Mouse (Mus musculus) v-Abl transformed pro-B cells (cell line): Measurements from ENCODE around the gene Cacna1c.

Experiments
- in situ Hi-C, 2 experiments: fragments of 400-800 bp; cut with MboI; formaldehyde crosslinking; loops; one replicate each; pipeline ENCODE4 v1.15.1; 2025; ENCODE audit not compliant: unreplicated experiment in 2 of 2

Cacna1c gene

DNA sequence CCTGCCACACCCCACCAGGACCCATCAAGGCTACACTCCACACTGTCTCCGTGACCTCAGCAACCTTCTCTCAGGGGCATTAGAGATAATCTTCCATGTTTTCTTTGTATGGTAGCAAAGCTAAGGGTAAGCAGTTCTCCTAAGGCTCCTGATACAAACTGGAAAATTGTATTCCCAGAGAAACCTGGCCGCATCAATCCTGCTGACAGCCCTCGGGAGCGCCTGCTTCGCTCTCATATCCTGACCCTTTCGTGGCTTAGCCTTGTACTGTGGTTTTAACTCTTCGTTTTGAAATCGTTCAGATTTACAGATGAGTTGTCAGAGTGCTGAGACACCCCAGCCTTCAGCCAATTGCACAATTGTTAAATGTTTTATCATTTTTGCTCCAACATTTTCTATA is 309.2 kb downstream of the Cacna1c start:
- in situ Hi-C loops, result no loop called here

- in situ Hi-C loops, result no loop called here
Observed at GRCm38 (mm10) chr6:118884961-118885360, 311.3 kb downstream of the Cacna1c start.

DNA sequence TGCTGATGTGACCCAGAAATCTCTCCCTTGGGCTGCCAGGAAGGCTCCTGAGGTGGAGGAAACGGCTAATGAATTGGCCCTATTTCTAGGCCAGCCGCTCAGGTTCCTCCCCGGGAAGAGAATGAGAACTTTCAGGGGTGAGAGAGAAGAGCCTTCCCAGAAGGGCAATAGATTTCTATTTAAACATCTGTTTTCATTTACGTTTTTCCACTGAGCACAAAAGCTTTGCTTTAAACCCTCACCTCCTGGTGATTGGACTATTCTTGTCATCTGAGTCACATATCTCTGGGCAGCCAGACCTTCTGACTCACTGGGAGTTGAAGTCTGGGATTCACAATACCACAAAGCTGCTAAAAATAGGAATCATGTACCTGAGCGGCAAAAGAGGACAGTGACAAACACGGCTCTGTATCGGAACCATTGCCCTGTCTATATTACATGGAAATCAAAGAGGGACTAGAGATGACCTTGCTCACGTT is 312.1 kb downstream of the Cacna1c start:
- in situ Hi-C loops, result no loop called here

GRCm38 (mm10) chr6:118876204-118876603 is 320.0 kb downstream of the Cacna1c start:
- in situ Hi-C loops, result no loop called here

DNA sequence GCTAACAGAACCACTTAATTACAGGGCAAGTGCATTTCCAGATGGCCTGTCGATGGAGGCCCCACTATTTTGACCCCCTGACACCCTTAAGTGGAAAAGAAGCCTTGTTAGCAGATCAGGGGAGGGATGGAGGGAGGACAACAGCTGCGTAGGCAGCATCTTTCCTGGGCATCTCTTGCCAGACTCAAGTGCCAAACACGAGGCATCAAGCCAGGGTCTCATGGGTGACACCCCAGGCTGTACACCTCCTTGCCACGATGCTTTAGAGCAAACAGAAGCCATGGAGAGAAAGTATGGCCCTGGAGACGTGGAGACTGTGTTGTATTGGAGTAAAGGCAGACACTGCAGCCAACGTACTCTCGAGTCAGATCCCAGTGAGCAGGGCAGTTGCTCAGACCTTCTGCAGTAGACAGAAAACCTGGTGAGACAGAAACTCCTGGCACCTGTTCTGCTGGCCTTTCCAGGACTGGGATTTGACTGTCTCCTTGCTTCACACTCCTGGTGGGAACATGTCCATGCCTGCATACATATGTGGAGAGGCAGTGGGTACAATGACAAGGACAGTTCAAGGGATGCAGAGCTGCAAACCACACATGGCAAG is 325.9 kb downstream of the Cacna1c start:
- in situ Hi-C loops, result no loop called here

GRCm38 (mm10) chr6:118867384-118867783 is 328.8 kb downstream of the Cacna1c start:
- in situ Hi-C loops, result no loop called here

DNA sequence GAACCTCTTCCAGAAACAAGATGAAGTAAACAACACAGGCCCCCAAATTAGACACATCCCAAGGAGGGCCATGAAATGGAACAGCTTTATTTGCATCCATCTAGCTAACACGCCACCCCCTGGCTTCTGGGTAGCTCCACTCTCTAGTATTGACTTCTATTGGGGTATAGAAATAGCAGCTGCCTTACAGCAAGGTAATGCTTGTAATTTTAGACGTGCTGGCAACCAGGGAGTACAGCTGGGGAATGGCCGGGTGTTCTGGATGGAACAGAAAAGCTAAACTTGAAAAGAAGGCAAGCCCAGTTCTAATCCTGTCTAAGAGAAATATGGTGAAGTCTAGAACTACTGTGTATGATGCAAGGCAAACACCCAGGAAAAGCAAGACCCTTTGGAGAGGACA is 329.3 kb downstream of the Cacna1c start:
- in situ Hi-C loops, result no loop called here

DNA sequence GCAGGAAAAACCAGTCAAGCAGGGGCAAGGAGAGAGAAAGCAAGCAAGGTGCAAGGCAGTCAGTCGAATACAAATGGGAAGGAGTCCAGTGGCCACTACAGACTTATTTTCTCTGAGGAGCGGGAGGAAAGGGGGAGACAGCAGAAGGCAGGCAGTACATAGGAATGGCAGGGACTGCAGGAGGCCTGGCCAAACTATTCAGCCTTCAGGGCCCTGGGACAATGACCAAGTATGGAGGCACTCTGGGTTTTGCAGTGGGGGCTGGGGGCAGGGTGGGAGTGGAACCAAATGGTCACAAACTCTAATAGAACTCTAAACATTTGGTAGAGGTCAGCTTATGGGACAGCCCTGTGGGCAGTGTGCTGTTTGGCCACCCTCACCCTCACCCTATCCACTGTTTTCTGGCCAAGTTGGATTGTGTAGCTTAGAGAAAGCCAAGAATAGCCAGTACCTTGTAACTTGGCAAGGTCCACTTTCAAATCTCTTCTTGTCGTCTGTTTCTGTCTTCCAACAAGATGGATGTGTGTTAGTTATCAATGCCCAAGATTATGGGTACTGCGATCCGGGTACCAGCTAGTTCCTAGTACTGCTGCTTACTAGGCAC is 330.3 kb downstream of the Cacna1c start:
- in situ Hi-C loops, result no loop called here

DNA sequence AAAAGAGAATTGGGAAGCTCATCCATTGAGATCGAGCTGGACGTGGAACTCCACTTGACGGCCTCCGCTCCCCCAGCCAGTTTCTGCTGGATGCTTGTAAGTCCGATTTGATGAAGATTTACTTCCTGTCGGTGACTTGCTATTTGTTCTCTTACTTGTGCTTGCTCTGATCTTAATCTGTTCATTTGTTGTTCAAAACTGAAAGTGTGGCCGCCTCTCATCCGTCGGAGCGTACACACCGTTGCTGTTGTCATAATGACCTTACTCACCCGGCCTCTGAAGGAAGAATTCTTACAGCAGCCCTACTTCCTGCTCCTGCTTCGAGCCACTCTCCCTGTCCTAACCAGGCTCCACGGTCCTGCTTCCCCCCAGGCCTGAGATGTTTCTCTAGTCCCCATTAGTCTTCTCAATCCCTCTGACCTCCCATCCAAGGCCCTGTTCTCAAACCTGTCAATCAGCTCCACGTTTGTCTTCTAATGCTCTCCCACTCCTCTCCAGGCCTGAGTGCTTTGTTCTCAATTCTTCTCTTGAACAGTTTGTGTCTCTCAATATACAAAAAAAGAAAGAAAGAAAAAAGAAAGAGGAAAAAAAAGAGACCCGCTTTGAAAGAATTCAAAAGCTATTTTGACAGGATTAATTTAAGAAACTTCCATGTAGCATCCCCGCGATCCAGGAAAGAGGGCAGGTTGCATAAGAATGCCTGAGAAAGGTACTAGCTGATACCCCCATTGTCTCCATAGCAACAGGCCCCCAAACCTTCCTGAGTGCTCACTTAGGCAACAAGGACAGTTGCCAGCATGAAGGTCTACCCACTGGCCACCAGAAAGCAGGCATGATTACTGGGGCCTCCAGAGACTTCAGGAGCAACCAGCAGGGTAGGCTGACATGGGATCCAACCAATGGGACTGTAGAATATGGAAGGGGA is 331.3 kb downstream of the Cacna1c start:
- in situ Hi-C loops, result no loop called here

DNA sequence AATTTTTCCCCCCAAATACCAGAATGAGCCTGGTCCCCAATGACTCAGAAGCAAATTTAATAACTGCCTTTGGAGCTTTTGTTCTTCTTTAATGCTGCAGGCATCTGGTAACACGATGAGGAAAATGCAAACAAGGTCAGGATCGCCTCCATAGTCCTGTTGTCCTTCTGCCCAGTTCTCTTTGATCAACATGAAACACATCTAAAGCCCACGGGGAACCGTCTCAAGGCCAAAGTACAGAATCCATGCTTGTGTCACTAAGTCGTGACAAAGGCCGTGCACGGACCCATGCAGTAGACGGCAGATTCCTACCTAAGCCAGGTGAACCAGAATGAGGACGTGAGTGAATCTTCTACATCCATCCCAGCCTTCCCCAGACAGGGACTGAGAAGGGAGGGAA is 333.5 kb downstream of the Cacna1c start:
- in situ Hi-C loops, result no loop called here

- in situ Hi-C loops, result no loop called here
Observed at GRCm38 (mm10) chr6:118862091-118862490, 334.1 kb downstream of the Cacna1c start.

DNA sequence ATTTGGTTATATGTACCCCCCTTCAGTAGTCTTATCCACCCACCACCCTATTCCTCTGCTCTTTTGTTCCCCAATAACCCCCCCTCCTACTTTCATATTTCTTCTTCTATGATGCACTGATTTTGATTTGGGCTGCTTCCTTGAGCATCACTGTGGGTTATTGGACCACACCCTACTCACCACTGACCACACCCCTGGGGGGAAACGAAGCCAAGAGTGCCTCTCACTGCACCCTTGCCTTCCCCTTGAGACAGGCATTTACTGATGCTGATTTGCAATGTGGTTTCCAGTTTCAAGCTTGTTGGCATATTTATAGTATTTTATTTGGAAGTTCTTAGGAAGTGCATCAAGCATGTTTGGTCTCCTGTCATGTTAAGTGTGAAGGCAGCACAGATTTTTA is 337.8 kb downstream of the Cacna1c start:
- in situ Hi-C loops, result no loop called here

DNA sequence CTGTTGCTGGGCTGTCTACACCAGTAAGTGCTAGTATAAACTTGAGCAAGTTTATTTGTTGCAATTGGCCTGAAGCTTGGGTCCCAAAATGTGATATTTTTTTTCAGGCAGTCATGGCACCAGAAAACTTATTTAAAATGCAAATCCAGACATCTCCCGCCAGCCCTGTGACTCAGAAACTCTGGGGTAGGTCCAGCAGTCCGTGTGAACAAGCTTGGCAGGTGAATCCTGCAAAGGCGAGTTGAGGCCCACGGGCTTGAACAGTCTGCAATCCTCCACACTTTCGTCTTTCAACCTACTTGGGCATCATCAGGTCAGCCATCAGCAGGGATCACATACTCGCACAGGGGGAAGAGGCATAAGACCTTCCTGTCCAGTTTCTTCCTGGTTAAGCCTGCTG is 344.1 kb downstream of the Cacna1c start:
- in situ Hi-C loops, result no loop called here

DNA sequence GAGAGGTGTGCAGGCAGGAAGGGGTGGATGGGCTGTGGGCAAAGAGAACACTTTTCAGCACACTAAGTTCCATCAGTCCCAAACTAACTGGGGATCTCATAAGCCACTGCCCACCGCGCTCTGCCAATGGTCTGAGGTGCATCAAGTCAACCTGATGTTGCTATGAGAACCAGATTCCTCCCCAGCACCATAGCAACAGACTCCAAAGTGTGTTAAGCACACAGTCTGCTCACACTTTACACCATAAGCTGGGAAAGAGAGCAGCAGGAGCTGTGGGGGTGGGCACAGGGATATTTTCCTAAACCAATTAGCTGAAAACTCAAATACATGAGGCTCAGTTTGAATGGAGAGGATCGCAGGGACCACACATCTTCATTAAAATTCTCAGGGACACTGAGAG is 345.1 kb downstream of the Cacna1c start:
- in situ Hi-C loops, result no loop called here

- in situ Hi-C loops, result no loop called here
Observed at GRCm38 (mm10) chr6:118848640-118849039, 347.6 kb downstream of the Cacna1c start.

- in situ Hi-C loops, result no loop called here
Observed at GRCm38 (mm10) chr6:118847751-118848150, 348.5 kb downstream of the Cacna1c start.

- in situ Hi-C loops, result no loop called here
Observed at GRCm38 (mm10) chr6:118845829-118846228, 350.4 kb downstream of the Cacna1c start.

- in situ Hi-C loops, result no loop called here
Observed at GRCm38 (mm10) chr6:118845180-118845579, 351.0 kb downstream of the Cacna1c start.

GRCm38 (mm10) chr6:118843566-118843965 is 352.7 kb downstream of the Cacna1c start:
- in situ Hi-C loops, result no loop called here

- in situ Hi-C loops, result no loop called here
Observed at GRCm38 (mm10) chr6:118841892-118842291, 354.3 kb downstream of the Cacna1c start.
